Mouse (Mus musculus) myocyte (in vitro differentiated cells): ENCODE measurements at regions not wholly inside any gene's neighbourhood (a gene's known extent, or its start where the extent isn't known, plus 50 kb on each side); places are given as distances from the start of the nearest gene placed in this dataset.

Experiments used
- E2F4 ChIP-seq: IDR thresholded peaks from one replicate; pipeline ENCODE4 v1.6.1; 2011; ENCODE audit warnings: mild to moderate bottlenecking, control low read depth, moderate library complexity; ENCODE audit not compliant: insufficient read depth
- MYOD1 ChIP-seq, 3 experiments: IDR thresholded peaks; one replicate each; pipeline ENCODE4 v1.6.1; 2011; ENCODE audit warnings: control low read depth in 2 of 3, low read depth in 2 of 3, mild to moderate bottlenecking in 2 of 3, moderate library complexity in 1 of 3; ENCODE audit not compliant: insufficient read length in 2 of 3, control insufficient read depth in 1 of 3
- MYOG ChIP-seq, 3 experiments: IDR thresholded peaks; one replicate each; pipeline ENCODE4 v1.6.1; 2011; ENCODE audit warnings: control low read depth in 2 of 3, low read depth in 2 of 3, mild to moderate bottlenecking in 2 of 3; ENCODE audit not compliant: insufficient read length in 2 of 3, control insufficient read depth in 1 of 3, insufficient read depth in 1 of 3
- POLR2A ChIP-seq: IDR thresholded peaks from one replicate; pipeline ENCODE4 v1.6.1; 2011; ENCODE audit warnings: low read depth, mild to moderate bottlenecking, control low read depth, moderate library complexity; ENCODE audit not compliant: insufficient read length

DNA sequence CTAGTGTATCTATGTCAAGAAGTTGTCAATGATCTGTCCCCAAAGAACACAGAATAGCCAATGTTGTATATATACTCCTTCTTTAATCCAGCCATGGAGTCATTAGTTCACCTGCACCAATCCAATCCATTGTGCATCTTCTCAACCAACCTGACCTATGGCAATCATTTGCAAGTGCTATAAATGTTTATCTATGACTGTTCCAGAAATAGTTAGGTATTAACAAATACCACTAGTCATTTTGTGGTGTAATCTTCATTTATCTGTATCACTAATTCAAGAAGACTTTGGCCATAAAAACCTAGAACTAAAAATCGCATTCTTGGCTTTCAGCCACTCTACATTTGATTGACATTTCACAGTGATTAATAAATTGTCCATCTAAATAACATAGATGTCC, 430.6 kb upstream of the Ubash3b start:
- TF ChIP-seq POLR2A (no peak), MYOD1 (IDR thresholded peaks at IDR 0.05; ENCODE audit: control insufficient read depth in 1 of 3, insufficient read length in 2 of 3, low read depth in 2 of 3) (no peak), E2F4 (no peak), MYOG (IDR thresholded peaks at IDR 0.05; ENCODE audit: control insufficient read depth in 1 of 3, insufficient read depth in 1 of 3, insufficient read length in 2 of 3, low read depth in 2 of 3) (no peak)
